Mouse (Mus musculus) T-cell, adult 2 months (primary cell): Measurements from ENCODE around the gene Tob1.

ENCODE experiments used
- DNase-seq: peaks from one replicate; pipeline ENCODE4 v3.0.0; 2022; ENCODE audit warnings: low spot score

Tob1 gene

GRCm38 (mm10) chr11:94198405-94199146 is 12.7 kb upstream of the Tob1 start:
- DNase-seq = no peak

DNA sequence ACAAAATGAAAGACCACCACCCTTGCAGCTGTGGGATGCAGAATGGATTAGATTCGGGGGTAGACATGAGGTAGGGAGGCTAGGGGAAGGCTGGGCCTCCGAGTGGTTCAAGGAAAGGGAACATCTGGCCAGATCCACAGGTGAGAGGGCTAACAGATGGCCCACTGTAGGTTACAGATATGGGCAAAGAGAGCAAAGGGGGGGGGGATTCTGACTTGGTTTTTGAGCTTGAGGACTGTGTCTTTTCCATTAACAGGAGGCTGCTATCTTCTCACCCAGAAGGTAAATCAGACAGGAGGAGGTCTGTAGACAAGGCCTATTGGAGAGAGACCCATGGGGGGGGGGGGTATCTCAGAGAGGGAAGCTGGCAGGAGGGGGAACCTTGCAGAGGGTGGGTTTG is 11.5 kb upstream of the Tob1 start:
- no peak for DNase-seq

DNA sequence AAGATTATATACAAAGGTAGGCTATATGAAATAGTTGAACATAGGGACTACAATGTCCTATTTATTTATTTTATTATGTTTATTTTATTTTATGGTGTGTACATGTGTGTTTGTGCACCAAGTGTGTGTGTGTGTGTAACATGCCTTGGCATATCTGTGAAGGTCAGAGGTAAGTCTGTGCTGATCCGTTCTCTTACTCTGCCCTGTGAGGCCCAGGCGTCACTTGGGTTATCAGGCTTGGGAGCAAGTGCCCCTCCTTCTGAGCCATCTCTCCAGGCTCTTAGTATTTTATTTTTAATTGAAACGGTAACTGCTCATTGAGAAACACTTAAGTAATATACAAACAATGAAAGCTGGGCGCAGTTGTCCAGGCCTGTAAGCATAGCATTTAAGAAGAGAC is 10.8 kb upstream of the Tob1 start:
- DNase-seq = no peak

DNA sequence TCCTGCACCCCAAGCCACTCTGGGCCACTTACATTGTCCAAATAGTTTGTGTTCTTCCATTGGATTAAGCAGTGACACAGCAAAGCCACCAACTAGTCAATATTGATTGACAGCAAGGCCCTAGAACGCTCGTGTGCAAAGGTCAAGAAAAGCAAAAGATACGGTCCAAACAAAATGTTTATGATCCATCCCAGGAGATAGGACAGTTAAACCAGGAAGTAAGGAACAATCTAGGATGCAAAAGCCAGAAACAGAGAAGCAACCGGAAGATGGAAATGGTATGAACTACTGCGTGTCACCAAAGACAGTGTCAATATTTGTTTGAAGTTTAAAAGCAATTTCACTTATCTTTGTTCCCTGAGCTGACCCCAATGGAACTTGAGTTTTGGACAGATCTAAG is 9.1 kb upstream of the Tob1 start:
- no peak for DNase-seq

GRCm38 (mm10) chr11:94203066-94203465 is 8.2 kb upstream of the Tob1 start:
- no peak for DNase-seq

GRCm38 (mm10) chr11:94206398-94207114 is 4.7 kb upstream of the Tob1 start:
- no peak for DNase-seq

DNA sequence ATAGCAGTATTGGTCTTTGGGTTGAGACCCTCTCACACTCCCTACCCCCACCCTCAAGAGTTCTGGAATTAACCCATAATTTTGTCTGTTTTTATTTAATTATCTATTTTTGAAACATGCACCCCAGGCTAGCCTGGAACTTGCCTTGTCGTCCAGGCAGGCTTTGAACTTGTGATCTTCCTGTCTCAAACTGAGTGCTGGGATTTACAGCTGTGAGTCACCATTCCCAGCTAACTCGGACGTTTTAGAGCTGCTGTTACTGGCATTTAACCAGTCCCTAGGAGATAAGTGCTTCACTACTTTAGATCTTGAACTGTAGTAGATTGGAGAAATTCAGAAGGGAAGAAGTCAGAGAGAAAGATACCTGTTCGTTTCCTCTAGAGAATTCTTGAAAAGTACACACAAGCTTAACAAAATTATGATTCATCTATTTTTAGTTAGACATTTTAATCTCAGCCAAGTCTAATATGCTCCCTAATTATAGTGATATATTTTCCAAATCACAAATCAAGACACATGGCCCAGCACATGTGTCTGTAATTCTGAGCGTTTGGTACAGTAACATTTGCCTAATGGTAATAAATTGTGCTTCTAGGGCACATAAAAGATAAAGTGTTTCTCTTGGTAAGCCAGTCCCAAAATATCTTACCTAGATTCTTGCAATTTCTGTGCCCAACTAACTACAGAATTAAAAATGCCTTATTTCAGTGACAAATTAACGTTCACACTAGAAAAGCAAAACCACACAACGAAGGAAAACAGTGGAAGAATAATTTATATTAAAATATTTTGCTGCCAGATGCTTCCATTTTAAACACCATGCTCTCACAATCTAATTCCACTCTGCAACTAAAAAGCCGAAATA is 2.2 kb upstream of the Tob1 start:
- no peak for DNase-seq

GRCm38 (mm10) chr11:94209695-94210131 is 1.5 kb upstream of the Tob1 start:
- DNase-seq = no peak

GRCm38 (mm10) chr11:94210191-94211086 is 815 bp upstream of the Tob1 start:
- DNase-seq = peak; percentile 79

GRCm38 (mm10) chr11:94211651-94212488 is 616 bp downstream of the Tob1 start:
- DNase-seq = no peak

GRCm38 (mm10) chr11:94212489-94212836 is 1.2 kb downstream of the Tob1 start:
- DNase-seq = no peak

DNA sequence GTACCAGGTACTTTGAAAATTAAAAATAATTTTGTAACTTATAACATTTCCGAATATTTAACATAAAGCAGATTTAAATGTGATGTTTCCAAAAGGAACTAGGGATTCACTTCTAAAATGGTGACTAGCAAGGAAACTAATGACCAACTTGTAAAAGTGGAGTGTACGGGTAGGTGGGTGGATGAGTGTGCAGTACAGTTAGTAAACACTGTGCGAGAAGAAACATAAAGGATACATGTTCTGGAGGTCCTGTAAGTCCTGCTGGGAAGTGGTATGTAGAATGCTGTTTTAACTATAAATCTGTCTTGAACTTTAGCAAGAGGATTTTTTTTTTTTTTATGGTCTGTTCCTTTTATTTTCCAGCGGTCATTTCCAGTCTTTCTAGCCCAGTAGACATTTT is 1.7 kb downstream of the Tob1 start:
- no peak for DNase-seq

GRCm38 (mm10) chr11:94213735-94214594 is 2.7 kb downstream of the Tob1 start:
- DNase-seq = no peak

- DNase-seq = no peak
Measured at GRCm38 (mm10) chr11:94215581-94215980, 4.3 kb downstream of the Tob1 start.

- no peak for DNase-seq
Measured at GRCm38 (mm10) chr11:94216247-94216646, 5.0 kb downstream of the Tob1 start.

- no peak for DNase-seq
Measured at GRCm38 (mm10) chr11:94221257-94221656, 10.0 kb downstream of the Tob1 start.

- DNase-seq = peak; percentile 64
Measured at GRCm38 (mm10) chr11:94223531-94223930, 12.3 kb downstream of the Tob1 start.

DNA sequence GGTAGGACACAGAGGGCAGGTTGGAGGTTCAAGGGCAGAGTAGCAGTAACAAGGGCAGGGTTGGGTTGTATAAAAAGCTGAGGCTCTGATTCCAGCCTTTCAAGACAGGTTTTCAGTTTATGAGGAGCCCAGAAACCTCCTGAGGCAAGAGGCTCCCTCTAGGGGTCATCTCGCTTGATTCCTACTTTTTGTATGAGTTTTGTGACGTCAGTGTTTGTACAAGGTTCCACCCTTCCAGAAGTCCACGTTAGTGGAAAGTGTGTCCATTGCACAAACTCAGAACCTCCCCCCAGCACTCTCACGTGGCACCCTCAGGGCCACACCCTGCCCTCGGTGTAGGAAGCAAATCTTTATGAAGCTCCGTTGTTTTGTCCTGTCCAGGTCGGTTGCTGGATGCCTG is 14.7 kb downstream of the Tob1 start:
- peak; percentile 62 for DNase-seq

DNA sequence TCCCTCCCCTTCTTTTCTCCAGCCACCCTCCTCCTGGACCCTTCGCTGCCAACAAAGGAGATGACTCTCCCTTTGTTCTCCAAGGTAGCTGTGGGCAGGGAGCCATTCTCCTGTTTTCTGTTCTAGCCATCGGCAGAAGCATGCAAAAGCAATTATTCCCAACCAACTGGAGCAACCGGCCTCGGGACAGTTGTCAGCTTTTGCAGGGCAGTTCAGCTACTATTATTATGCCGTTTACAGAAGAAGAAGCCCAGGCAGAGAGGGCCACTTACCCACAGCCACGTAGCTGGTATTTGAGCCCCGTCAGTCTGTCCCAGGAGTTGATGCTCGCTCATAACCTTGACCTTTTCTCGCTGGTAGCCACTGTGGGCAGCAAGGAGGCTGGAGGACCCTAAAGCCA is 17.2 kb downstream of the Tob1 start:
- no peak for DNase-seq
